In the genomic region with DNA sequence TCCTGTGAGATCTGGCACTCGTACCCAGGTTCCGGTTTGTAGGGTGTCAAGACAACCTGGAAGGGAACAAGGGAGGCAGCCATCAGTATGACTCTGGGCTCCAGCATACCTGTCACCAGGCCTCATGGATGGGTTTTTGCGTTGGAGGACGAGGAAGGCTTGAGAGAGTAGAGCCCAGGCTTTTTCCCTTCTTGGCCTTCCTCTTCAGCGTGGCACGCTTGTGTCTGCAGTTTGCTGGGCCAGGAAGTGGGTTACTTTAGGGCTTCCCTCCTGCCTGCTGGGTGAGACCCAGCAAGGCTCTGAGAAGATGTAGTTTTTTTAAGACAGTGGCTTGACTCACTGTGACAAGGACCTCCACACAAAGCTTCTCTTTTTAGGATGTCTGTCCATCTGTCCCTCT, we compare ENCODE assay signal across 17 mouse cellular contexts. TPM values are rescaled to one million over a fixed set of nuclear protein-coding genes. Genes with fewer than 3 reads are reported as not detected.
DNase-seq lines count a peak whose midpoint lies in the region.
"Had no signal": no experiment of that assay in that cellular context is flagged by ENCODE, and none has a peak within 500 bp of the region (broad histone marks: within the 10 kb centered on the region; RNA-seq: fewer than 3 reads in every experiment).

No protein-coding gene starts in this region.

- no peaks in the 10 kb centered on the region for H3K27me3 ChIP-seq in forebrain, embryonic 10.5 days (ENCODE audit: poor library complexity, severe bottlenecking)
- H3K27me3 ChIP-seq: hindbrain, embryonic 15.5 days; kidney, embryonic 15.5 days; liver, embryonic 13.5 days; midbrain, embryonic 15.5 days; neural tube, embryonic 12.5 days had no signal

- 92% methylated on average over 6 of the region's 6 CpGs for WGBS in forebrain, embryonic 10.5 days

- H3K36me3 ChIP-seq in forebrain, embryonic 10.5 days (replicated peaks) = no peaks in the 10 kb centered on the region
- H3K36me3 ChIP-seq: G1E; hindbrain, embryonic 15.5 days; kidney, embryonic 15.5 days; midbrain, embryonic 15.5 days; neural tube, embryonic 12.5 days had no signal

- H3K4me3 ChIP-seq in forebrain, embryonic 10.5 days = no peak overlapping the region
- H3K4me3 ChIP-seq: hindbrain, embryonic 15.5 days; kidney, embryonic 15.5 days; liver, embryonic 13.5 days; midbrain, embryonic 15.5 days; neural tube, embryonic 12.5 days had no signal

- intact Hi-C loops in heart, postnatal 10 days (cut with DNase I) = no loop called here

- H3K9me3 ChIP-seq in forebrain, embryonic 10.5 days = no peaks in the 10 kb centered on the region
- H3K9me3 ChIP-seq: hindbrain, embryonic 15.5 days; kidney, embryonic 15.5 days; liver, embryonic 13.5 days; midbrain, embryonic 15.5 days; neural tube, embryonic 12.5 days had no signal

- peak; percentile 94 for DNase-seq in heart, adult 11 months
- DNase-seq in heart, postnatal 10 days = no peak
- DNase-seq in T-cell, adult 2 months (ENCODE audit: low spot score) = peak; percentile 62
- peak; percentile 75 for DNase-seq in induced T-regulatory cell, adult 2 months (ENCODE audit: low read depth)
- DNase-seq in thymus, postnatal 0 days (ENCODE audit: low spot score) = peak; percentile 68
- DNase-seq in lung, adult 18-20 months = no peak
- no peak for DNase-seq in forebrain, embryonic 10.5 days (ENCODE audit: extremely low spot score, low spot score)
- DNase-seq in layer of hippocampus, adult 8-10 months (ENCODE audit: low spot score in 2 of 2) = no peak
- DNase-seq: adrenal gland, postnatal 36 days; cerebellum, adult 2 months; gastrocnemius, postnatal 25 days; liver, embryonic 13.5 days had no signal

- H3K4me1 ChIP-seq in forebrain, embryonic 10.5 days = peaks cover 12% of the 10 kb centered on the region
- H3K4me1 ChIP-seq: hindbrain, embryonic 15.5 days; kidney, embryonic 15.5 days; liver, embryonic 13.5 days; midbrain, embryonic 15.5 days; neural tube, embryonic 12.5 days had no signal

- H3K27ac ChIP-seq in forebrain, embryonic 10.5 days = no peak overlapping the region
- H3K27ac ChIP-seq: hindbrain, embryonic 15.5 days; kidney, embryonic 15.5 days; liver, embryonic 13.5 days; midbrain, embryonic 15.5 days; neural tube, embryonic 12.5 days had no signal

RNA-seq across cellular contexts. Expression of gene Tnfrsf1b, which starts 17.6 kb away (rescaled TPM):
- total RNA-seq in heart, postnatal 10 days (2021) = 1 to 10 TPM; 5.3 to 7.2 TPM
- polyA plus RNA-seq in thymus, postnatal 0 days (2015; fragmentation: Nextera tagmentation; extraction: Ambion mirVana) = 12.5 and 12.9 TPM in 2 replicates
- polyA plus RNA-seq in forebrain, embryonic 10.5 days (2016; fragmentation: Nextera tagmentation; extraction: Ambion mirVana) = 2.1 and 2.5 TPM in 2 replicates
- total RNA-seq in layer of hippocampus, adult 8-10 months (2022) = 1 to 10 TPM; 2.7 to 6.6 (median 4.6) TPM
- total RNA-seq: G1E had no signal
- polyA plus RNA-seq: G1E had no signal

RNA-seq across cellular contexts. Expression of gene Vps13d, which starts 34.2 kb away (rescaled TPM):
- 10 to 100 TPM; 75.8 to 82.6 TPM for total RNA-seq in heart, postnatal 10 days (2021)
- 13.0 and 13.1 TPM in 2 replicates for polyA plus RNA-seq in thymus, postnatal 0 days (2015; fragmentation: Nextera tagmentation; extraction: Ambion mirVana)
- 4.4 and 5.8 TPM in 2 replicates for polyA plus RNA-seq in forebrain, embryonic 10.5 days (2016; fragmentation: Nextera tagmentation; extraction: Ambion mirVana)
- total RNA-seq in layer of hippocampus, adult 8-10 months (2022) = 10 to 100 TPM; 62.7 to 72.9 (median 68.3) TPM

Comparison
In these comparisons a context has a peak if more than half of its experiments do, and no peak if none do; other contexts are left out.
1. DNase-seq: peak in heart, adult 11 months (single experiment), T-cell, adult 2 months (single experiment), induced T-regulatory cell, adult 2 months (single experiment) and thymus, postnatal 0 days (single experiment); none in heart, postnatal 10 days (0 of 2), lung, adult 18-20 months (0 of 2), forebrain, embryonic 10.5 days (single experiment) and layer of hippocampus, adult 8-10 months (0 of 2).